Mouse (Mus musculus) Muller cell, postnatal 12 days (primary cell): ENCODE measurements around the gene Slc22a3.

Experiments
- DNase-seq: peaks from one replicate; pipeline ENCODE4 v3.0.0-alpha.2; 2015; ENCODE audit errors: inconsistent ontology term

The Slc22a3 gene

DNA sequence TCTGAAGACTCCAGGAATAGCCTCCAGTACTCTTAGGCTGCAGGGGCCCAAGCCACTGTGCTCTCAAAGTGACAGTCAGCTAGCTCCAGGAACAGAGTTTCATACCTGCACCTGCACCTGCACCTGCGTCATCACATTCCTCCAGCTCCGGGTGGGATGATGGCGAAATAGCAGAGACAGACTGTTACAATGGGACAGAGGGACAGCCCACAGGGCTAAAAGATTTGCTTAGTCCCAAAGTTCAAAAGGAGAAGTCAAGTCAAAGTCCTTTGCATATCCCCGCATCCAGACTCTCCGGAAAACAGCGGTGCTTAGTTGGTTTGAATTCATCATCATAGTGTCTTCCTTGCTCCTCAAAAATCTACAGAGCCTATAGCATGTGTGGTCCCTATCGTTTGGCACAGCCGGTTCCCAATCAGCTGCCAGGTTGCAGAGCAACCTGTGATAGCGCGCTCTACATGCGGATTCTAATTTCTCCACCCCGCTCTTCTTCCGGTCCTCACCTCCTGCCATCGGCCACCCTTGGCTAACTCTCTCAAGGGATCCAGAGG is at the start of gene Slc22a3:
Gene Slc22a3 (minus strand): TSS at position 51 of the 551 bp plus-strand sequence.
- DNase-seq: no peak

DNA sequence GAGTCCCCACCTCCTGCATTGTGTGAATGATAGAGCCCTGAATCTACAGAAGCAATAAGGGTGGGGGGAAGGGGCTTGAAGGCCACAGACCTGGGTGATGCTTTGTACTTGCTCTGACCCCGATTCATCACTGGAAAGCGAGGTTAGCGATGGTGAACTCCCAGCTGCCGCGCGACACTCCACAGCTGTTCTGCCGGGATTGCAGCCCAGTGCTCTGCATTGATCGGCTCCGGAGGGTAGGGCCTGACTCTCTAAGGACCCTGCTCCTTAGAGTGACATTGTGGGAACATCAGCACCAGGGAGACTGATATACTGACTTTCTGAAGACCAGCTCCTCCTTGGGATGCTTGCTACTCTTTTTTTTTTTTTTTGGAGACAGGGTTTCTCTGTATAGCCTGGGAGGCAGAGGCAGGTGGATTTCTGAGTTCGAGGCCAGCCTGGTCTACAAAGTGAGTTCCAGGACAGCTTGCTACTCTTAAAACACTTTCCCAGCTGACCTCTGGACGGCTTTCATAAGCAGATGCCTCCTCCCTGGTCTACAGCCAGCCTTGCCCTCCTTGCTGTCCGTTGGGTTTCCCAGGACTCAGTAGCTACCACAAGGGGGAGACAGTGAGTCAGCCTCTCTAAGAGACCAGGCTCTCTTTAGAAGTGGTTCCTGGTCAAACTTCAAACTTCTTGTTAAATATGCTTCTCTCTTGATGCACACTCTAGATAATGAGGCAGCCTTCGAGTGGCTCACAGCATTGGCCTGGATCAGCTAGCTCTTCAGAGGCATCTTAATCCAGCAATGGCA is 27.0 kb upstream of the Slc22a3 start:
- peak; percentile 45 for DNase-seq

GRCm38 (mm10) chr17:12532115-12532514 is 24.6 kb upstream of the Slc22a3 start:
- peak; percentile 25 for DNase-seq

GRCm38 (mm10) chr17:12530081-12530480 is 22.6 kb upstream of the Slc22a3 start:
- DNase-seq: no peak

GRCm38 (mm10) chr17:12529384-12529985 is 22.0 kb upstream of the Slc22a3 start:
- no peak for DNase-seq

- DNase-seq: no peak
Observed at GRCm38 (mm10) chr17:12519089-12519488, 11.6 kb upstream of the Slc22a3 start.

DNA sequence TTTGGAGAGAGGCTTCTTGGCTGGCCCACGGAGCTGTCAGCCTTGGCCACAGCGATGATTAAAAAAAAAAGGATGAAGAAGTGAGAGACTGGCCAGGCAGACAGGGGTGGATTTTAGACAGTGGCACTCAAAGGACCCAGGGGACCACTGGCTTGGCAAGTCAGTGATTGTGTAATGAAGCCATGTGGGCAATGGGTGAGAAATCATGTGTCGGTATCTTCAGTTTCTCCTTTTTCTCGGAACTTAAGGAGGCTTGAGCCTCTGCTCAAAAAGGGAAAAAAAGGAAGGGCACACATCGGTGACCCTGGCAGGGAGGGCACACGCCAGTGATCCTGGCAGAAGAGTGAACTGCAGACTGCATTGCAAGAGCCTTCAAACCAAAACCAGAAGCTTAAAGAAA is 10.7 kb upstream of the Slc22a3 start:
- no peak for DNase-seq

DNA sequence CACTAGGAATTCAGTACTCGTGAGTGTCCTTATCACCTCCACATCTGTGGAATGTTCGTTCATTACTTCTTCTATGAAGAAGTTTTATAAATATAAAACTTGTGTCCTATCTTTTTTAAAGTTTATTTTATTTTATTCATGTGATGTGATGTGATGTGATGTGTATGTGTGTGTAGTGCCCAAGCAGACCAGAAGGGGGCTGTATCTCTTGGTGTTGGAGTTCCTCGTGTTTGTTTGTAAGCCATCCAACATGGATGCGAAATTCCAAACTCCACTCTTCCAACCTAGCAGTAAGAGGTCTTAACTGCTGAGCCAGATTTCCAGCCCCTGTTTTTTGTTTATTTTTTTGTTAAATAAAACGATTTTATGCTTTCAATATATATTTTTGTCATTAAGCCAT is 6.5 kb upstream of the Slc22a3 start:
- DNase-seq: no peak

DNA sequence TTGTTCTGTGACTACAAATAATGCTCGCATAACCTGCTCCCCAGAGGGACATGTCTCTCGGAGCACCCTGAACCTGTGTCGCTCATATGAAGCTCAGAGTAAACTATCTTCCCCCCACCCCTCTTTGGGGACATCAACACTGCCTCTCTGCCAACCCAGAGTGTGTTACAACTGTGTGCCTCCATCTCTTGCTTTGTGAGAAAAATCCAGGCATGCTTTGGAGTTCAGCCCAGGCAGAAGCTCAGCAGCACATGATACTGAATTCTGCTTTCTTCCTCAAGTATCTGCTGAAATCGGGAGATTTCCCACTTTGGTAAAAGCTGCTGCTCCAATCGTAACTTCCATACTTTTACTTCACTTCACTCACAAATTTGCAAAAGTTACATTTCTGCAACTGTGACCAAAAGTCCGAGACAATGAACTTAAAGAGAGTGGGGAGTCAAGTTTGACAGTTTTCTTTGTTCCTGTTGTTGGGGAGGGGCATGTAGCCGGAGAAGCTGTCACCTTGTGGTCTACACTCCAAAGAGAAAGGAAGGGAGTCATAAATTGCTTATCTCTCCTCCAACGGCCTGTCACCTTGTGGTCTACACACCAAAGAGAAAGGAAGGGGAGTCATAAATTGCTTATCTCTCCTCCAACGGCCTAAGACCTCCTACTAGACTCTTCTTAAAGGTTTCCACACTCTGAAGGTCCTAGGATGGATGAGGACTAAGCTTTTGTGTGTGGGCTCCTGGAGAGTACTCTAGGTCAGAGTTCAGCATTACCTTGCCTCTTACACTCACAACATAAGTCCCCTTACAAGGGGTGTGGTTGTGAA is 5.8 kb upstream of the Slc22a3 start:
- DNase-seq: no peak

DNA sequence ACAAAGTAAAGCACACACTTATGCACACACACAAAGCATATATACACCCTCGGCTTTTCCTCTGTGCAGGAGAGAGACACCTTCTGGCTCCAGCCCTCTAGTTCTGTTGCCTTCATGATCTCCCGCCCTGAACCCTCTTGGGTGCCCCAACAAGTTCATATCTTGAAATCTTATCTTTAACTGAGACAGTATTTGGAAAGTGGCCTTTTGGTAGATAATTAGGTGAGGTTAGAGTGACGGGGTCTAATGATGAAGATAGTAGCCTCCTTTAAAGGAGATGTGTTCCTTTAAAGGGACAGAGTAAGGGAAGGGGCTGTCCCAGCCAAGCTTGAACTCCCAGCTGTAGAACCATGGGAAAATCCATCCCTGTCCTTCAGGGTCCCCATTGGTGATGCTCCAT is 3.7 kb upstream of the Slc22a3 start:
- DNase-seq: no peak

DNA sequence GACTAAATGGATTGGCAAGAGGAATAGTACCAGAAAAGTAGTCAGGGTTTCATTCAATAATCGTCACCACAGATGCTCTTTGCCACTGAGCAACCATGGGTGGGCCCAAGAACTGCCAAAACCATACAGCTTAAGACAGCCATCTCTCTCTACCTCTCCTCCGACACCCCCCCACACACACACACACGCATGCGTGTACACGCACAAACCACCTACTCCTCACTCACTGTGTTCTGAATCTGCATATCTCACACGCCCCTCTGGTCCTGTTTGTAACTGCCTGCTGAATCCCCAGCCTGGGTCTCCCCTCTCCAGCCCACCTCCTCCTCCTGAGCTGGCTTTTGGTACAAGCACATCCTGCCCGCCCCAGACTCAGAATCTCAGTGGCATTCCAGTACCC is 872 bp upstream of the Slc22a3 start:
- DNase-seq: no peak

- DNase-seq: peak; percentile 32
Observed at GRCm38 (mm10) chr17:12506903-12507563, 471 bp downstream of the Slc22a3 start.

DNA sequence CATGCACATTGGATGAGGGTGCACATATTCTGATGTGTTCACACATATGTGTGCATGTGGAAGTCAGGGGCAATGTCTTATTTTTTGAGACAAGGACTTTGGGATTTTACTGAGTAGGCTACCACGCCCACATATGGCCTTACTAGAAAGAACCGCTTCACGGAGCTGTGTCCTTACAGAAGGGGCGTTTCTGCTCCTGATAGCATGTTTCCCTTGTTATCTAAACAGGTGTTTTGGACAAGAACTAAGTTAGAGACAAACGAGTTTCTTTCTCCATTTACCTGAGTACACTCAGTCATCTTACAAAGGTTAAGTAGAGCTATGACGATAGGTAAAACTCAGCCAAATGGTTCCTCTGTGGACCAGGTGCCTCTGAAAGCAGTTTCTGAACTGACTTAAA is 1.8 kb downstream of the Slc22a3 start:
- DNase-seq: no peak

GRCm38 (mm10) chr17:12499426-12499825 is 8.1 kb downstream of the Slc22a3 start:
- no peak for DNase-seq

DNA sequence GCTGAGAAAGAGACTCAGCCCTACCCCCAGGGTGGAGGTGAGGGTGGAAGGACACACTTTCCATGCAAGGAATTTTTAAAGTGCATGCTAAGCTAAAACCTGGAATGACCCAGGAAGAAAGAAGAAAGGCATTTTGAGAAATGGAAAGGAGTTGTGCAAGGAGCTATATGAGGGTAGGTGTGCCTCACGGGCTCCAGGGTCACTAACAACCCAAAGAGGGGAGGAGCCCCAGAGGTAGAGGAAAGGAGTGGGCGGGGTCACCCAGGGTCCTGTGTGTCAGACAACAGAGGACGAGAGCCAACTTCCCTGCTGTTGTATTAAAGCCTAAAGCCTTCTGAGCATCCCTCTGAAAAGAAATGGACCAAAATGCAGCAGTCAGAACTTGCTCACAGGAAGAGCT is 11.9 kb downstream of the Slc22a3 start:
- DNase-seq: no peak

GRCm38 (mm10) chr17:12491591-12491990 is 15.9 kb downstream of the Slc22a3 start:
- no peak for DNase-seq

DNA sequence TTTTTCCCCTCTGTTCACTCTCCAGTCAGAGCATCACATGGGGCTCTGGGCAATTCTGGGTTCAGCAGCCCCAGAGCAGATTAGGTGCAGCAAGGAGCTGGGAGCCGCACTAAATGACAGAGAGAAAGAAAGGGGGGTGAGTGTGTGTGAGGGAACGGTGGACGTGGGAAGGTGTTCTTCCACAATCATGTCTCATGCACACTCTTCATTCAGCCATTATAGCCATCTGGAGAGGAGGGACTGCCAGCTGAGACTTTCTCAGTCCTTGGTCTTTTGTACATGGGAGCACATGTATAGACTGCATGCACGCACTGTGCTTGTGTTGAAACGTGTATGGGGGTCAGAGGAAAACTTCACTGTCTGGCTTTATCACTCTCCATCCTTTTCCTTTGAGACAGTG is 17.6 kb downstream of the Slc22a3 start:
- DNase-seq: no peak

DNA sequence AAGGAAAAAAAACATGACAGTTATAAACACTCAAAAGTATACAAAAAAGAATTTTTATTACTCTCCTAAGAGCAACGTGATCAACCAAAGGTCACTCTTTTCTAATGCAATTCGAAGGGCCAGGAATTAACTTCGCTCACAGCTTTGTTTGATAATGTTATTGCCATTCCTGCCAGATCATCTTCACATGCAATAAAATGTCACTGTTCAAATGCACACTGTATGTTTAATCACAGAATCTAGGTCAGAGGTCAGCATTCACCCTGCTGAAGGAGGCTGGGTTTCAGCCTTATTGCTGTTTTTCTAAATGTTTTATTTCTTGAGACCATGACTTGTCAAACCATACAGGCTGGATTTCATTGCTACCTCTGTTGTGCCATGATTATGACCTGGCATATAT is 21.8 kb downstream of the Slc22a3 start:
- no peak for DNase-seq

DNA sequence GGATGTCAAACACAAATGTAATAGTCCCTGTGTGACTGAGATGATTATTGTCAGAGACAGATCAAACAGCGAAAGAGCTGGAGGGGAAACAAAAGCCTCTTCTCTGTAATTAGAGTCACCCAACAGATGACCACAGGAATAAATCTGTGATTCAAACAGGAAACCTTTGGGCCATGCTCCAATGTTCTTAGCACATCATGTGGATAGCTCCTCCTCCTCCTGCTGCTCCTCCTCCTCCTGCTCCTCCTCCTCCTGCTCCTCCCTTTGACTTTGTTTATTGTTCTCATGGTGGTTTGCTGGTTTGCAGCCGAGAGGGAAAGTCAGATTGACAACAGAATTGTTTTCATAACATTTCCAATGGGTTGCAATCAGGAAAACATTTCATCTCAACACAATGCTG is 28.1 kb downstream of the Slc22a3 start:
- peak; percentile 71 for DNase-seq

DNA sequence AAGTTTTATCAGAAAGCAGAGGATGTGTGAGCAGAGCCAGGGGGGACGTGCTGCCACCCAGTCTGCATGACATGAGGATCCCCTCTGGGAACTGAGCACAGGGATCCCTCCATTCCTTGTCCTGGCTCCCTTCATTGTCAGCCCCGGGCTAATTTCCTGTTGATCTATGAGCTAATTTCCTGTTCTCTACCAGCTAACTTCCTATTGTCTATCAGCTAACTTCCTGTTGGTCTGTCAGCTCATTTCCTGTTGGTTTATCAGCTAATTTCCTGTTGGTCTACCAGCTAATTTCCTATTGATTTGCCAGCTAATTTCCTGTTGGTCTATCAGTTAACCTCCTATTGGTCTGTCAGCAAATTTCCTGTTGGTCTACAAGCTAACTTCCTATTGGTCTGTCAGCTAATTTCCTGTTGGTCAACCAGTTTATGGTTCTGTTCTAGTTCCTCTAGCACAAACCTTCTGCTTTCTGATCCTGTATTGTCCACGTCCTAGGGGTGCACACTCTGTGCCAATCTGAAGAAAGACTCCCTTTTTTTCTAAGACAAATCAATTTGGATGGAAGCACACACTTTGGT is 32.9 kb downstream of the Slc22a3 start:
- no peak for DNase-seq

DNA sequence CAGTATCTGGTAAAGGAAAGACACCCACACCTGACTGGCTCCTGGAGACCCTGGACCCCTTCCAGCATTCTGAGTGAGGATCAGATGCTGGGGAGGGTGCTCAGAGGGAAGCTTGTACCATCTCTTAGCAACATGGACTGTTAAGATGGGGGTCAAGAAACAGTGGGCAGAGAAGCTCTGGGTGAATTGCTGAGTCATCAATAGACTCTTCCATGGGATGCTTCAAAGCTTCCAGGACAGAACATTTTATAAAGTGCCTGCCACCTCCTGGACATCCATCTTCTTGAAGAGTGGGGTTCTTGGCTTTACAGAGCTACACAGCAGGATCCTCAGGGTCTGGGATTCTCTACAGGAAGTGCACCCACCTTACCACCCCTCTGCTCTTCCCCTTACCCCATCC is 35.0 kb downstream of the Slc22a3 start:
- DNase-seq: no peak
